Mouse (Mus musculus): ENCODE results near the gene App. TPM values are rescaled to one million over a fixed set of nuclear protein-coding genes. Genes with fewer than 3 reads are reported as not detected.

Gene App
- polyA plus RNA-seq, 1 experiment from 2014 or later: 360 TPM

DNA sequence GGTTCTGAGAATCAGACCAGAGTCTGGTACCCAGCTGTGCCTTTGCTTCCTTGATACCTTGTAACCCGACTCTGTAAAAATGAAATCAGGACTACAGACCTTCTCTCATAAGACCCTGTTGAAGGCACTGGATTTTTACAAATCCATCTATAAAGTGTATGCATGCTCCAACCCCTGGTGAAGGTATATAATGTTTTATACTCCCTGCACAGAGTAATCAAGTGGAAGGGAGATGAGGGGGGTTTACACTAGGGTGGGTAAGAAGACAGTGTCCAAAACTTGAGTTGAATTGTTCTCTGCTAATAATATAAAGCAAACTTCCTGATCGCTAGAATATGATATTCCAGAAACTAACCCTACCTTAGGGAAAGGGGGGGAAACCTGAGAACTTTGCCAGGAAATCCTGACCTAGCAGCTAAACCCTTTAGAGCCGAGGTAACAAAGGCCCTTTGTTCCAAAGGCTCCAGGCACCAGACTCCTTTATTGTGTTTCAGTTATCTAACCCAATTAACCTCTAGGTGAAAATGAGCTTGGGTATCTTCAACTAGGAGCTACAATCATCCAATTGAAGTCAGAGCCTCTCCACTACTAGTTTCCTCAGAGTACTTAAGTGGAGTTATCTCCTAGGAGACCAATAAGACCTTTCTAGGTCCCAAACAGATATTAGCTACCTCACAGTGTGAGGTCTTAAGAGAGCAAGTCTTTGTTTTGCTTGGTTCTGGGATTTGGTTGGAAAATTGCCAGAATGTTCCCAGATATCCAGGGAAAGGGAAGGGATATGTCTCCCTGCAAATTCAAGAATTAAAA, 132.2 kb downstream of the App start:
- no peak for TF ChIP-seq CTCF (IDR thresholded peaks at IDR 0.05; ENCODE audit: low read depth)
- 32% methylated on average over 3 of the region's 3 CpGs for WGBS
- Histone ChIP-seq H3K4me3 (replicated peaks; ENCODE audit: low read depth, low read length) (no peak overlapping the region), H3K4me1 (replicated peaks; ENCODE audit: insufficient read depth, low read length) (no peaks in the 10 kb centered on the region), H3K36me3 (ENCODE audit: insufficient read depth, low read length) (peaks cover 20% of the 10 kb centered on the region; the same call in 1 of the 2 replicates), H3K9me3 (replicated peaks; ENCODE audit: low read length) (no peaks in the 10 kb centered on the region), H3K27me3 (ENCODE audit: insufficient read depth, low read length) (no peaks in the 10 kb centered on the region), H3K27ac (no peak overlapping the region), H3K9ac (ENCODE audit: low read depth, low read length) (no peak overlapping the region), H3K4me2 (ENCODE audit: low read length) (no peak overlapping the region)
- ATAC-seq (replicated peaks; ENCODE audit: low FRiP score, low read depth) (no peak), DNase-seq (ENCODE audit: low spot score) (no peak)

DNA sequence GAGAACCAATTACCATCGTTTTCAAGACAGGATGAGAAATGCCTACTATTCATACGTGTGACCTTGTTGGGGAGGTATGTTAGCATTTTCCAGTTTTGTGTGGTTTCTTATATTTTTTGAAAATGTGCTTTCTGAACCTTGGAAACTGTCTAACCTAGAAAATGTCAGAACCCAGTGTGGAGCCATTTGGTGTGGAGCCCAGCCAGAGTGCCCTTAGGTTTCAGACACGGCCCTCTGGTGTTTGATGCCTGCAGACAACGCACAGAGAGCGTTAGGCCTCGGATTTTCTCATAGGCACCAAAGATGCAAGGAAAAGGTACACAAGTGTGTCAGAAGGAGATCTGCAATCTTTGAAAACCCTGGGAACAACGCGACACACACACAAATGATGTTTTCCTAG, 134.8 kb downstream of the App start:
- H3K9me3 ChIP-seq (replicated peaks; ENCODE audit: low read length): no peaks in the 10 kb centered on the region
- no peak overlapping the region for H3K9ac ChIP-seq (ENCODE audit: low read depth, low read length)
- ATAC-seq (replicated peaks; ENCODE audit: low FRiP score, low read depth) (no peak), DNase-seq (ENCODE audit: low spot score) (no peak)
- H3K36me3 ChIP-seq (ENCODE audit: insufficient read depth, low read length): peaks cover 19% of the 10 kb centered on the region; the same call in 1 of the 2 replicates
- no peak overlapping the region for H3K27ac ChIP-seq
- no peak overlapping the region for H3K4me2 ChIP-seq (ENCODE audit: low read length)
- no peak overlapping the region for H3K4me3 ChIP-seq (replicated peaks; ENCODE audit: low read depth, low read length)
- H3K4me1 ChIP-seq (replicated peaks; ENCODE audit: insufficient read depth, low read length): no peaks in the 10 kb centered on the region
- no peaks in the 10 kb centered on the region for H3K27me3 ChIP-seq (ENCODE audit: insufficient read depth, low read length)
- TF ChIP-seq CTCF (IDR thresholded peaks at IDR 0.05; ENCODE audit: low read depth): no peak
- WGBS: 86% methylated on average over 8 of the region's 8 CpGs

DNA sequence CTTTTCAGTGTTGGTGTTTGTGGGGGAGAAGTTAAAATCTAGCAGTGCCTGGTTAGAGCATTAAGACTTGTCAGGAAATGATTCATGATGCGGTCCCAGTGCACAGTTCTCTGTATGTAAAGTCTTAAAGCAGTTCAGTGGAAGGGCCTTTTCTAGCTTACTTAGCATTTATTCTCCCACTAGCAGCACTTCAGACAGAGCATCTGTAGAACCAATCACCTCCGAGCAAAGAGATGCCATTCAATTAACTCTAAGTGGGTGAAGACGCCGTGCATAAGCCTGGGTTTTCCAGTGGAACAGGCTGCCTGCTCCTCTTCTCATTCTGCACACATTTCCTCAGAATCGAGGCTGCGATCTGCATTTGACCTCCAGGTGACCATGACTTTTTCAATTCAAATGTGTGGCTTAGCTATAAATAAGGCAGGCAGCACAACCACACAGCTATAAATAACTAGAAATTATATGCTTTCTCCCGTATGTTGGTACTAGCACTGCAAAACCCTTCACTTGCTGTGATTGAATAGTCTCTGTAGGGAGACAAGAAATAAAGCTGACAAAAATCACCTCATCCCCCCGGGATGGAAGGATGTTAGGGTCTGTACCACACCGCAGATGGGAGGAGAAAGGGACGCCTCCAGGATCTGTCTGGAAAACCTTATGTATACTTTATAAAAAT, 135.5 kb downstream of the App start:
- Histone ChIP-seq H3K27ac (no peak overlapping the region), H3K27me3 (ENCODE audit: insufficient read depth, low read length) (no peaks in the 10 kb centered on the region), H3K36me3 (ENCODE audit: insufficient read depth, low read length) (peaks cover 15% of the 10 kb centered on the region; the same call in 1 of the 2 replicates), H3K9ac (ENCODE audit: low read depth, low read length) (no peak overlapping the region), H3K9me3 (replicated peaks; ENCODE audit: low read length) (no peaks in the 10 kb centered on the region), H3K4me2 (ENCODE audit: low read length) (no peak overlapping the region), H3K4me1 (replicated peaks; ENCODE audit: insufficient read depth, low read length) (no peaks in the 10 kb centered on the region), H3K4me3 (replicated peaks; ENCODE audit: low read depth, low read length) (no peak overlapping the region)
- peak; percentile 45 for DNase-seq (ENCODE audit: low spot score)
- WGBS: 58% methylated on average over 10 of the region's 10 CpGs
- no peak for ATAC-seq (replicated peaks; ENCODE audit: low FRiP score, low read depth)
- TF ChIP-seq CTCF (IDR thresholded peaks at IDR 0.05; ENCODE audit: low read depth): no peak

DNA sequence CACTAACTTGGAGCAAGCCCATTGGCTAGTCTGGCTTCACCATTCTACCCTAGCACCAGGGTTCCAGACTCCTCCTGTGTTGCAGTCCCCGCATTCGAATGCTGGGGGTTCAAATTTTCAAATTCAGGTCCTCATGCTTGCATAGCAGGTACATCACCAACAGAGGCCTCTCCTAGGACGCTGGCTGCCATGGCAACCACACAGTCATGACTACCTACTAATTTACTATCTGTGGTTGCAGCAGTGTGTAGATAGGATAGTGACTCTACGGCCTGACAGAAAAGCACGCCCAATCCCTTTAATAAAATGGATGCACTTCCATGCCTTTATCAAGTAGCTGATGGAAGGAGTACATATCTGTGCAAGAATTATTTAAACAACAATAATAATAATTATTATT, 137.8 kb downstream of the App start:
- WGBS: 92% methylated on average over 5 of the region's 5 CpGs
- peaks cover 26% of the 10 kb centered on the region; the same call in 1 of the 2 replicates for H3K36me3 ChIP-seq (ENCODE audit: insufficient read depth, low read length)
- no peak overlapping the region for H3K4me3 ChIP-seq (replicated peaks; ENCODE audit: low read depth, low read length)
- H3K27ac ChIP-seq: no peak overlapping the region
- H3K4me1 ChIP-seq (replicated peaks; ENCODE audit: insufficient read depth, low read length): no peaks in the 10 kb centered on the region
- no peak overlapping the region for H3K4me2 ChIP-seq (ENCODE audit: low read length)
- no peak overlapping the region for H3K9ac ChIP-seq (ENCODE audit: low read depth, low read length)
- H3K9me3 ChIP-seq (replicated peaks; ENCODE audit: low read length): no peaks in the 10 kb centered on the region
- DNase-seq (ENCODE audit: low spot score) (no peak), ATAC-seq (replicated peaks; ENCODE audit: low FRiP score, low read depth) (no peak)
- TF ChIP-seq CTCF (IDR thresholded peaks at IDR 0.05; ENCODE audit: low read depth): no peak
- H3K27me3 ChIP-seq (ENCODE audit: insufficient read depth, low read length): no peaks in the 10 kb centered on the region

DNA sequence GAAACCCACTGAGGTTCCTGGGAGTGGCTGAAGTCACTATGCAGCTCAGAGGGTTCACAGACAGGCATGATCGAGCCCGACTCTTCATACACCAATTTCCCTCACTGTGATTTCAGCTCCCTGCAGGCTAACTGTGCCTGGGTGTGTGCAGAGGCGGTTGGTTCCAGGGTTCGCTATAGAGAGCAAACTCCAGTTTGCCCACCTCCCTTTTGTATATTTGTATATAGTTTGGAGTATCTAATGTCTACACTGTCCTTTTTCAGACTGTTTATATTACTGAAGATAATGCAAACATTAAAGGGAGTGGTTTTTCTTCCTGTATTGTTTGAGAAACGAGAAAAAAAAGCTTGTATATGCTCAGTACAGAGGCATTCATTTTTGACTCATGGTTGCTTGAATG, 139.8 kb downstream of the App start:
- no peak for TF ChIP-seq CTCF (IDR thresholded peaks at IDR 0.05; ENCODE audit: low read depth)
- Histone ChIP-seq H3K4me3 (replicated peaks; ENCODE audit: low read depth, low read length) (no peak overlapping the region), H3K9me3 (replicated peaks; ENCODE audit: low read length) (no peaks in the 10 kb centered on the region), H3K36me3 (ENCODE audit: insufficient read depth, low read length) (peaks cover 31% of the 10 kb centered on the region), H3K9ac (ENCODE audit: low read depth, low read length) (no peak overlapping the region), H3K27me3 (ENCODE audit: insufficient read depth, low read length) (no peaks in the 10 kb centered on the region), H3K4me1 (replicated peaks; ENCODE audit: insufficient read depth, low read length) (no peaks in the 10 kb centered on the region), H3K27ac (no peak overlapping the region), H3K4me2 (ENCODE audit: low read length) (no peak overlapping the region)
- WGBS: 90% methylated on average over 5 of the region's 5 CpGs
- ATAC-seq (replicated peaks; ENCODE audit: low FRiP score, low read depth) (no peak), DNase-seq (ENCODE audit: low spot score) (no peak)

DNA sequence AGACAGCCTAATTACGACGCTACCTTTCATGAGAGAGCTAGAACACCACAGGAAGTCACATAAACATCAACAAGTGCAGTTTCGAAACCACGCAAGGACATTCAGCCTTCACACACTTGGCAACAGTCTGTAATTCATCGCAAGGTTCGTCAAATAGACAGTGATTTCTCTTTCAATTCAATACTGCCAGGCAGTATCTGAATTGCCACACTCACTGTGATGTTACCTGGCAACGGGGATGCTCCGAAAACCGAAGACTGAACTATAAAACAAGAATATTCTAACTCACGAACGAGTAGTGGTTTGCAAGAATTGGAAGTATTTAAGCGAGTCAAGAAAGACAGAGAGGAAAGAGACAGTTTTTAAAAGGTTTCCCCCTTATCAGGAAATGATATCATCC, 142.8 kb downstream of the App start:
- DNase-seq (ENCODE audit: low spot score) (no peak), ATAC-seq (replicated peaks; ENCODE audit: low FRiP score, low read depth) (no peak)
- no peak overlapping the region for H3K4me2 ChIP-seq (ENCODE audit: low read length)
- H3K27ac ChIP-seq: no peak overlapping the region
- no peaks in the 10 kb centered on the region for H3K9me3 ChIP-seq (replicated peaks; ENCODE audit: low read length)
- TF ChIP-seq CTCF (IDR thresholded peaks at IDR 0.05; ENCODE audit: low read depth): no peak
- no peak overlapping the region for H3K9ac ChIP-seq (ENCODE audit: low read depth, low read length)
- WGBS: 96% methylated on average over 12 of the region's 12 CpGs
- H3K36me3 ChIP-seq (ENCODE audit: insufficient read depth, low read length): peaks cover 44% of the 10 kb centered on the region
- H3K4me3 ChIP-seq (replicated peaks; ENCODE audit: low read depth, low read length): no peak overlapping the region
- H3K27me3 ChIP-seq (ENCODE audit: insufficient read depth, low read length): no peaks in the 10 kb centered on the region
- no peaks in the 10 kb centered on the region for H3K4me1 ChIP-seq (replicated peaks; ENCODE audit: insufficient read depth, low read length)

Measured in kidney, postnatal 0 days (tissue).